In the genomic region with DNA sequence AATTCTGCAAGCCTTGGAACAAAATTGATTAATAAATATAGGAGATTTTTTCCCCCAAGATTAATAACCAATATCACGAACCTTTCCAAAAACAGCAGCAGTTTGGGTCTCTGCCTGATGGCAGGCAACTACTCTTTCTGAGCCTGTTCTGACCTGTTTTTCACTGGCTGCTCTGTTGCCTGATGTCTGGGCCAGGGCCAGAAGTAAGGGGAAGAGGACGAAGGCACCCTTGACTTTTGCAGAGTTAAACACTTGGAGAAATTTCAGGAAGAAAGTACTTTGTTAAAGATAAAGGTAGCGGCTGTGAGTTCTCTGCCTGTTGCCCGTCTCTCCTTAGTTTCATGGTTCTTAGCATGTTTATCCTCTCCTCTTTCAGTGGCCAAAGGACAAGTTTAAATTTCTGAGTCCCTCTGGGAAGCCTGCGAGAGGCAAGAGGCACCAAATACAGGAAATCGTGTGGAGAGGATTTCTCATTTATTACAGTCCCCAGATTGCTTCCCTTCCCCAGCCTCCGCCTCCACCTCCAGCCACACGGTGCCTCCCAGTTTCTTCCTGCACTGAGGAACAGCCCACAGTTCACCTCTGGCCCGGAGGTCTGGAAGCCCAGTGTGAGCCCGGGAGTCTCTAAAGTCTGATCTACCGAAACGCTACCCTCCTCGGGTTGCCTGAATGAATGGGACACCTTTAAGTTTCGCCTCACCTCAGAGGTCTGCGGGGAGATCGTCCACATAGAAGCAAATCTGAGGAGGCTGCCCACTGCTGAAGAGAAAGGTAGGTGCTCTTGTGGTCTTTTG, we compare ENCODE assay signal across 8 mouse cellular contexts. TPM values are rescaled to one million over a fixed set of nuclear protein-coding genes. Genes with fewer than 3 reads are reported as not detected.
A peak's percentile ranks its signal among the peaks of the same experiment; 100 is the strongest.
DNase-seq lines count a peak whose midpoint lies in the region; ATAC-seq and TF ChIP-seq lines count a peak whose summit lies in the region.

A gene (plus strand): TSS at position 626 of the 794 bp plus-strand sequence.

- H3K4me3 ChIP-seq in midbrain, embryonic 12.5 days: no peak within 1 kb of the TSS
- H3K4me3 ChIP-seq in midbrain, embryonic 10.5 days: no peak within 1 kb of the TSS
- H3K4me3 ChIP-seq in kidney, adult 2 months (ENCODE audit: insufficient read depth, low read depth, low read length): peak within 1 kb of the TSS; percentile 60
- H3K4me3 ChIP-seq in liver, embryonic 12.5 days: peak within 1 kb of the TSS; percentile 11

- no peak for TF ChIP-seq POLR2A in kidney, adult 2 months (IDR thresholded peaks at IDR 0.05; ENCODE audit: low read depth, low read length)

- DNase-seq in midbrain, embryonic 10.5 days (ENCODE audit: low spot score): no peak
- DNase-seq in heart, adult 18-20 months: peak; percentile 75 to 87
- peak; percentile 78 for DNase-seq in kidney, adult 2 months
- peak; percentile 18 for DNase-seq in ovary, postnatal 14 days (ENCODE audit: low spot score)
- DNase-seq in cerebellum, postnatal 14 days: no peak

- H3K9ac ChIP-seq in midbrain, embryonic 12.5 days (replicated peaks): no peak within 1 kb of the TSS
- no peak within 1 kb of the TSS for H3K9ac ChIP-seq in liver, embryonic 12.5 days

- no peaks in the 10 kb centered on the region for H3K36me3 ChIP-seq in midbrain, embryonic 12.5 days
- H3K36me3 ChIP-seq in midbrain, embryonic 10.5 days: no peaks in the 10 kb centered on the region
- no peaks in the 10 kb centered on the region; the same call in 1 of the 2 replicates for H3K36me3 ChIP-seq in kidney, adult 2 months (ENCODE audit: control insufficient read depth, insufficient read depth, low read length)
- H3K36me3 ChIP-seq in liver, embryonic 12.5 days: no peaks in the 10 kb centered on the region

- peaks cover 12% of the 10 kb centered on the region for H3K4me1 ChIP-seq in midbrain, embryonic 12.5 days
- peaks cover 16% of the 10 kb centered on the region for H3K4me1 ChIP-seq in midbrain, embryonic 10.5 days
- H3K4me1 ChIP-seq in kidney, adult 2 months (ENCODE audit: control insufficient read depth, insufficient read depth, low read length): peaks cover 7% of the 10 kb centered on the region; the same call in 1 of the 2 replicates
- H3K4me1 ChIP-seq in liver, embryonic 12.5 days: peaks cover 5% of the 10 kb centered on the region

- TF ChIP-seq CTCF in kidney, adult 2 months (conservative IDR thresholded peaks at IDR 0.05; ENCODE audit: insufficient read depth, insufficient read length, low read depth, low read length): no peak

- no peak within 1 kb of the TSS for H3K27ac ChIP-seq in midbrain, embryonic 12.5 days (replicated peaks)
- H3K27ac ChIP-seq in midbrain, embryonic 10.5 days (replicated peaks): no peak within 1 kb of the TSS
- H3K27ac ChIP-seq in kidney, adult 2 months (ENCODE audit: insufficient read depth, low read depth, low read length): peak within 1 kb of the TSS; percentile 85
- no peak within 1 kb of the TSS for H3K27ac ChIP-seq in liver, embryonic 12.5 days

- H3K9me3 ChIP-seq in midbrain, embryonic 12.5 days: no peaks in the 10 kb centered on the region
- H3K9me3 ChIP-seq in midbrain, embryonic 10.5 days (replicated peaks): no peaks in the 10 kb centered on the region
- H3K9me3 ChIP-seq in liver, embryonic 12.5 days (replicated peaks): no peaks in the 10 kb centered on the region

- ATAC-seq in midbrain, embryonic 12.5 days (ENCODE audit: low FRiP score, low read depth): no peak
- no peak for ATAC-seq in liver, embryonic 12.5 days
- ATAC-seq in CD4-positive, CD25-positive, alpha-beta regulatory T cell, adult 4 months: no peak

- no peak within 1 kb of the TSS for H3K4me2 ChIP-seq in midbrain, embryonic 12.5 days (replicated peaks)
- H3K4me2 ChIP-seq in liver, embryonic 12.5 days: peak within 1 kb of the TSS; percentile 33

- no peaks in the 10 kb centered on the region for H3K27me3 ChIP-seq in midbrain, embryonic 12.5 days
- H3K27me3 ChIP-seq in midbrain, embryonic 10.5 days (ENCODE audit: low read depth, poor library complexity, severe bottlenecking): no peaks in the 10 kb centered on the region
- H3K27me3 ChIP-seq in kidney, adult 2 months (replicated peaks; ENCODE audit: control insufficient read depth, insufficient read depth, low read length): no peaks in the 10 kb centered on the region
- H3K27me3 ChIP-seq in liver, embryonic 12.5 days (replicated peaks): peaks cover 74% of the 10 kb centered on the region

- 74% methylated on average over 16 of the region's 16 CpGs for WGBS in midbrain, embryonic 12.5 days
- 68% methylated on average over 16 of the region's 16 CpGs for WGBS in midbrain, embryonic 10.5 days
- 14% methylated on average over 16 of the region's 16 CpGs for WGBS in kidney, adult 2 months
- 24% methylated on average over 16 of the region's 16 CpGs for WGBS in liver, embryonic 12.5 days (ENCODE audit: insufficient replicate concordance)

RNA-seq across cellular contexts. Expression of the gene that starts here (rescaled TPM):
- 9.7 and 10.6 TPM in 2 replicates for polyA plus RNA-seq in midbrain, embryonic 12.5 days (2016; fragmentation: Nextera tagmentation; extraction: Ambion mirVana)
- polyA plus RNA-seq in midbrain, embryonic 10.5 days (2016; fragmentation: Nextera tagmentation; extraction: Ambion mirVana): 6.6 and 9.3 TPM in 2 replicates
- 100 to 1,000 TPM; 168 to 185 TPM for total RNA-seq in heart, adult 18-20 months (2021)
- 35.5 and 41.7 TPM in 2 replicates for polyA plus RNA-seq in kidney, adult 2 months (2012; rRNA removed)
- 5.9 and 6.5 TPM in 2 replicates for polyA plus RNA-seq in liver, embryonic 12.5 days (2016; fragmentation: Nextera tagmentation; extraction: Ambion mirVana)
- not detected for polyA plus RNA-seq in CD4-positive, CD25-positive, alpha-beta regulatory T cell, adult 4 months (2017; shearing (Covaris generic))

Comparison
In these comparisons a context has a peak if more than half of its experiments do, and no peak if none do; other contexts are left out.
1. H3K4me3 ChIP-seq: peak in kidney, adult 2 months (single experiment) and liver, embryonic 12.5 days (single experiment); none in midbrain, embryonic 12.5 days (single experiment) and midbrain, embryonic 10.5 days (single experiment).
2. DNase-seq: peak in heart, adult 18-20 months (2 of 2), kidney, adult 2 months (single experiment) and ovary, postnatal 14 days (single experiment); none in midbrain, embryonic 10.5 days (single experiment) and cerebellum, postnatal 14 days (0 of 2).